Mouse (Mus musculus): ENCODE data around the gene Chd3.
A peak's percentile ranks its signal among the peaks of the same experiment; 100 is the strongest.

The Chd3 gene

DNA sequence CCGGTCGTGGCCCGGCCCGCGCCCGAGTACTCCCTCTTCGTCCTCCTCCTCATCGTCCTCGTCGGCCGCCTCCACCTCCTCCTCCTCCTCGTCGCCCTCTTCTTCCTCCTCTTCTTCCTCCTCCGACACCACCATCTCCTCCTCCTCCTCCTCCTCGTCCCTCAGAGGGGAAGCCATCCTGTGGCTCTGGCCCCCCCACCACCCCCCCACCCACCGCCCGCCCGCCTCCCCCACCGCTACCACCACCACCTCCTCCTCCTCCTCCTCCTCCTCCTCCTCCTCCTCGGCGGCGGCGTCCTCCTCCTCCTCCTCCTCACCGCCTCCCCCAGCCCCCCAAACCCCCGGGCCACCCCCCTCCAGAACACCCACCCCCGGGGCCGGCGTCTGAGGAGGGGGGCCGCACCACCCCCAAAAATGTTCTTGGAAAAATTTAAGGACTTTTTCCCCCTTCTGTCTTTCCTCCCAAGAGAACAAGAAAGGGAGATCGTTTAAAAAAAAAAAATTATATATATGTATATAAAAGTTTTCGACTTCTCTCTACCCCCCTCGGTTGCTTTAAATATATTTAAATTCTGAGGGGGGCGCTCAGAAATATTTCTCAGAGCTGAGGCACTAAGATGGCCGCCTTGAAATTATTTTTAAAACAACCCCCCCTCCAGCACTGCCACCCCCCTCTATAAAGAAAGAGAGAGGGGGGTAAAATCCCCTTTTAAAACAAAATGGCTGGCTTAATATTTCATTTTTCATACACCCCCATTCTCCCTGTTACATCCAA is at the start of gene Chd3:
Gene Chd3, minus strand, starts transcription at position 192 of the 775 bp plus-strand sequence.
- DNase-seq (ENCODE audit: low spot score): peak; percentile 47

DNA sequence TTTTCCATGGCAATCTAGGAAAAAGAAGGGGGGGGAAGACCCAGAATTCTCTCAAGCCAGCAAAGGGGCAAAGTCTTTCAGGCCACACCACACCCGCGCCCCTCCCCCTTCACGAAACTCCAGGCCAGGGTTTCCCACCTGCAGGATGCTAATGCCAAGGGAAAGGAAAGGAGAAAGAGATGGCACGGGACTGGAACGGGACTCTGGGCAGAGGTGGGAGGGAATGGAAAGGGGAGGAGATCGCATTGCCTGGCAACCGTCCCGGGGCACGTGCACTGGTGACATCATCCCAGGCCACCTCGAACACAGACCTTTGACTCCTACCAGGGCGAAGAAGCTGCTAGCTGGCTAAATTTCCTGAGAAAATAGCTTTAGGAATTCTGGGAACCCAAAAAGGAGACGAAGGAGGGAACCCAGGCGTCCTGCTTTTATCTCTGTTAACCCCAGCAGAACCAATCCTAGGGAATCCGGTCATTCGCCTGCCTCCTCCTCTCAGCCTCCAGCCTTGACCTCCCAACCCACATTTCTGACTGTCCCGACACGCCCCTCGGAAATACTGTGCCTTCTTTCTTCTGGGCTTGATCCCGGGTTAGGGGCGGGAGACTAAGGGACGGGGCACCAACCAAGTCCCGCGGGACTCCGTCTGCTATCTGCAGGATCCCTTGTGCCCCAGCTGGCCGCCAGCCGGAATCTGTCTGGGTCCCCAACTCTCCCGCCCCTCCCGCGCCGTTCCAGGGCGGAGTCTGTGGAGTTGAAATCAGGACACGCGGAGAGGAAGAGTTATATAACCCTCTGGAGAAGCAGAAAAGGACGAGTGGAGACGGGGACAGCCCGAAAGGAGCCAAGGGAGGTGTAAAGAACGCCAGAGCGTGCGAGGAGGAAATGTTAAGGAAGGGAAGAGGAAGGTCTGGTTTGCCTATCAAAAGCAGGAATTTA is 48.5 kb upstream of the Chd3 start:
- DNase-seq (ENCODE audit: low spot score): peak; percentile 98

DNA sequence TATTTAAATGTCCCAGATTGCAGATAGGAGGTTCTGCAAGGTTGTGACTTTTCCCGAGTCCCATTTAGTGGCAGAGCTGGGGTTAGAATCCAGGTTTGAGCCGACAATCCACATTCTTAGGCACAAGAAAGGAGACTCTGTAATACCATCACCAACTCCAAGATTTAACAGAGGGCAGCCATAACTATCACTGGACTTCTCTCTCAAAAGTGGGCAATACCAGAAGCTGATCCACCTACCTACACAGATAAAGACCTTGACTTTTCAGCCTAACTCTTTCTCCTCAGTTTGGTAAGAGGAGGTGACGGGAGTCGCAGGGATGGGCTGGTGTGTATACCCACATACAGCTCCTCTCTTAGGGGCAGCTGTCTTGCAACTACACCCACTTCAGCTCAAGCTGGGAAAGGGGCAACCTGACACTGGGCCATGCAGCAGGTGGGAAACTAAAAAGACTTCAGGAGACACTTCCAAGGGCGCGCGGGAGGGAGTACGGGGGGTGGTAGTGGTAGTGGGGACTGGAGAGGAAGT is 47.8 kb upstream of the Chd3 start:
- no peak for DNase-seq (ENCODE audit: low spot score)

DNA sequence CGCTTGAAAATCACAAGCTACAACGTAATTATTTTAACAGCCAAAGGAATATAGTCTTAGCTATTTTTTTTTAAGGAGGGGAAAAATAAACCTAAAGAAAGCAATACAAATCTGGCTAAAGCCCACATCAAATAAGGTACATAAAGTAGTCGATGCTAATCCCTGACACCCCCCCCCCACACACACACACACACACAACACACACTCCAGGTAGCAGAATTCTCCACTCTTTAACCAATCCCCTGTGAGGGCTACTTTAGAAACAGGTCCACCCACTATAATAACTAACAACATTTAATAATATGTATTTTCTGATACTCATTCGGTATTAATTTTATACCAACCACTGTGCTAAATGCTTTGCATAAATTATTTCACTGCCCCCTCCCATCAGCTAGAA is 47.3 kb upstream of the Chd3 start:
- no peak for DNase-seq (ENCODE audit: low spot score)

DNA sequence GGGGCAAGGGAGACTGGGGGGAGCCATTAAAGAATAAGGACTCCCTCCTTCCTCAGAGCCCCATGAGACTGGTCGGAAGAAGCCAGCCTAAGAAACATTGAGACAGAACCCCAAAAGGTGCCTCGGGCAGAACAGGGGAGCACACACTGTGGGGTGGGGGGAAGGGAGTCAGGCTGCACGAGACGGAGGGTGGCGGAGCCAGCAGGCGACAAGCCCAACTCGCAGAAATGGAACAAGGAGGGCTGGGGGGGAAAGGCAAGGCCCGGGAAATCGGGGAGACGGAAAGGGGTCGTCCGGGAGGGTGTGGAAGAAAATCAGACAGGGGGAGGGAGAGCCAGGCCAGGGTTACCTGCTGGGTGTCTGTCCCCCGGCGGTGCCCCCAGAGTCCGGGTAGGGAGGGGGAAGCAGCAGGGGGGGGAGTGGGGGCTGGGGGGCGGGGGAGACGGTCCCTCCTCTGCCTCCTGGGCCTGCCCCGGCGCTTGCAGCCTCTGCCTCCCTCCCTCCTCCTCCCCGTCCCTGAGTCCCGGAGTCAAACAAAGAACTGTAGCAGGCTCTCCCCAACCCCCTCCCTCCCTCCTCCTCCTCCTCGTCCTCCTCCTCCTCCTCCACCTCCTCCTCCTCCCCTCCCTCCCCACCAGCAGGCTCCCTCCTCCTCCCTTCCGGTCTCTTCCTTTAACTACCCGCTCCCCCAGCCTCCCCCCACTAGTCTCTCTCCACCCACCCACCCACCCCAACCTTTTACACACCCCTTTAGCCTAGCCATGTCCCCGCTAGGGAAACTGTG is 46.7 kb upstream of the Chd3 start:
- peak; percentile 91 for DNase-seq (ENCODE audit: low spot score)

DNA sequence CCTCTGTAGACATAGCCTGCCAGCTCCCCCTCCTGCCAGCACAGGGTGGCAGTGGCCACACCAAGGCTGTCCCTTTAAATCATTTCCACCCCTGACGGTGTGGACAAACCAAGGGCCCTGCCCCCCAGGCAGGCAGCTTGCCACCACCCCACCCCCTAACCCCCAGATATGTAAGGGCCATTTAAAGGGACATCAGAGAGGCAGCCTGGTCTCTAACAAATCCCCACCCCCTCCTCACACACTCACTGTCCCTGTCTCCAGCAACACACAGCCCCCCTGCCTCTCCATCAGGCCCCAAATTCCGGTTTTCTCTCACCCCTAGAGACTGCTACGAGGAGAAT is 46.1 kb upstream of the Chd3 start:
- DNase-seq (ENCODE audit: low spot score): peak; percentile 66

DNA sequence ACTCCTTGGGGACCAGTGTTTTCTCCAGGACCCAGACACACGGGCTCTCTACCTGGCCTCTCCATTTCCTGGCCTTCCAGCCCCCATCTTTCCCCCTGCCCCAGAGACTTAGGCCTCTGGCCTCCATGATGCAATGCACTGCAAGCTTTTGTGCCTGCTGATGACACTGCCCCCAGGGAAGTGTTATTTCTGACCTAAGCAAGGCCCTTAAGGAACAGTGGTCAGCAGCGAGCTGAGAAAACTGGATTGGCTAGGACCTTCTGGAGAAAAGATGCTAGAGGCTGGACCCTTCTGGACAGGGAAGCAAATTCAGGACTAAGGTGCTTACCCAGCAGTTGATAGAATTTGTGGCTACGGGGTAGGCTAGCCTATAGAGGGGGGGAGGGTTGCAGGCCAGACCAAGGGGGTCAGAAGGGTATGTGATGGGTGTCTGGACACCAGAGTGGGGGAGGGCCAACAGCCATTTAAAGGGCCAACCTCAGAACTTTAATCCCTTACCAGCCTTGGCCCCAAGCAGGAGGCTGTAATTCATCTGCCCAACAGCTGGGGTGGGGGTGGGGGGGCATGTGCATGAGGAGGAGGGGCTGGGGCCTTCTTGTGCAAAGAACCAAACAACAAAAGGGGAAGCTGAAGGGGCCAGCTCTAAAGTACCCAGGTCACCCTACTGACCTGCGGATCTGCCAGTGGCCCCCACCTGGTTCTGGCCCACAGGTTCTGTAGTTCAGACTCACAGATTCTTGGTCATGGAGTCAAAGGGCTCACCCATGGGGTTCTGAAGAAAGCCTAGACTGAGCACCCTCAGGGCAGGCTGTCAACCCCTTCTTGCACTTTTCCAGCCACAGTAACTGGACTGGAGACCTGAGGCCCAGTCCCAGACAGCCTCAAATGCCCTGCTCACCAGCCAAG is 45.5 kb upstream of the Chd3 start:
- DNase-seq (ENCODE audit: low spot score): peak; percentile 66

DNA sequence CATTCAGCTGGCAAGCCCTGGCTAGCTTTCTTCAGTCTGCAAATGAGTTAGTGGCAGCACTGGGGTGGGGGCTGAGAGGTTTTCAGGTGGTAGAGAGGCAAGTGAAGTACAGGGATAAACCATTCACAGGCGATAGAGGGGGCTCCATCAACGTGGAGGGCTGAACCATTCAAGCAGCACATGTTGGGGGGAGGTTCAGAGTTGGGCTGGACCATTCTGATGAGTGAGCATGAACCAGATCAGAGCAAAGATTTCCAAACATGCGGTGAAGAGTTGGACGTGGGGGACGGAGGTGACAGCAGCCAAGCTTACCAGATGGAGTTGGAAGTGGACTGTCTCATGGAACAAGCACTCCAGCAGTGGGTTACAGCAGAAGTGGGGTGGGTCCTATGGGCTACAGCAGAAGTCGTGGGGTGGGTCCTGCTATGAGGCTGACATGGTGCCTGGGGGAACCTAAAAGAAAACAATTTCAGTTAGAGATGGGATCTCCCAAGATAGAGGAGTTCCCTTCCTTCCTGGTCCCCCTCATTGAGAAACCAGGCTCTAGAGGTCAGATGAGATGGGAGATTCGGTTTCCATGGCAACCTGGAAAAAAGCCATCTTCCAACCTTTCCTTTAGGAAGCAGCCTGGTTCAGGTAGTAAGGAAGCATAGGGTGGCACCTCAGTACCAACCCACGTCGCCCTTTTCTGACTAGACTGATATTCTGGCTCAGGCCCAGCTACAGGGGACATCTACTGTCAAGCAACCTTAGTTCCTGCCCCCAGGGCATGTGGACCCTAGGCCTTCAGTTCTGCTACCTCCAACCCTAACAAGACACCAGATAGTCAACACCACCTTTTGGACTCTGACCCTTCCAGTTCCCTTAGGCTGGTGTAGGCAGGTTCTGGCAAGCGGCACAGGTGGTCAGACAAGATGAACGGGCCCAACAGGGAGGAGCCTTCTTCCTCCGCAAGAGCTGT is 44.3 kb upstream of the Chd3 start, which contains the start of gene Kdm6b:
Gene Kdm6b, minus strand, starts transcription at position 455 of the 961 bp plus-strand sequence.
- peak; percentile 84 for DNase-seq (ENCODE audit: low spot score)

DNA sequence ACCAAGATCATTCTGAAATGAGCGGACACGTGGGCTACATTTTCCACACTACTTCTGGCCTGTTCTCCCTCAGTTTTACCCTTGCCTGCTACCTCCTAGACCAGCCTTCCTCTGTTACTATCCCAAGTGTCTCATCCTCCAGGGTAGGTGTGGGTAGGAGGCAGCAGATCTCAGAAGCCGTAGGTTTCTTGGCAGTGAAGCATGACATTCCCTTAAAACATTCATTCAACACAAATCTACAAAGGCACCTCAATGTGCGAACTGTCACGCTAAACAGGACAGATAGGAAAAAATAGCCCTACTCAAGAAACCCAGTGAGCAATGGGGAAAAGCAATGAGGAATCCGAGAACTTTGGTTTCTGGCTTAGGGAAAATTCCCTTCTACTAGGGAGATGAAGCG is 43.3 kb upstream of the Chd3 start:
- DNase-seq (ENCODE audit: low spot score): no peak

DNA sequence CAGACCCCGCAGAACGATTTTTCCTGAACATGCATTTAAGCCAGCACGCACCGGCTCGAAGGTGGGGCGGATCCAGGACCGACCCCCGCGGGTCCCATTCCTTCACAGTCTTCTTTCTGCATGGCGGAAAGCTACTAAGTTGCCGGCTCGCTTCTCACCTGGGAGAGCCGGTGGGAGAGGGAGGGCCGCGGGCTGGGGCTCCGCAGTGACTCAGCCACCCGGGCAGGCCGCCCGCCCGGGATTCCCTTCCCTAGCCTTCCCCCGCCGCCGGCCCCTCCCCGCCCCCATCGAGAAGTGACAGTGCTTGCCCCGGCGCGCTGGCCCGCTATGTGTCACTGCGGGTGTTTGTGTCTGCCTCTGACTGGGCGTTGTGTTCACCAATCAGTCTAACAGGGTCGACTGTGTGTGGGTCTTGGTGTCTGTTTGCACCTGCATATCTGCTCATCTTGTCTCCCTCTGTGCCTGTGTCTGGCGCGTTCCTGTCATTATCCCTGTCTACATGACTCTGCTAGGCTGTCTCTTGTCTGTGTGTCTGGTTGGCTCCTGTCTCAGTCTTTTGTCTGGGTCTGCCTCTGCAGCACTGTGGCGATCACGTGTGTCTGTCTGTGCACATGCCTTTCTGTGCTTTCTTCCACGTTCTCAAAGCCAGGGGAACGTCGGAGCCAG is 42.5 kb upstream of the Chd3 start:
- peak; percentile 82 for DNase-seq (ENCODE audit: low spot score)

DNA sequence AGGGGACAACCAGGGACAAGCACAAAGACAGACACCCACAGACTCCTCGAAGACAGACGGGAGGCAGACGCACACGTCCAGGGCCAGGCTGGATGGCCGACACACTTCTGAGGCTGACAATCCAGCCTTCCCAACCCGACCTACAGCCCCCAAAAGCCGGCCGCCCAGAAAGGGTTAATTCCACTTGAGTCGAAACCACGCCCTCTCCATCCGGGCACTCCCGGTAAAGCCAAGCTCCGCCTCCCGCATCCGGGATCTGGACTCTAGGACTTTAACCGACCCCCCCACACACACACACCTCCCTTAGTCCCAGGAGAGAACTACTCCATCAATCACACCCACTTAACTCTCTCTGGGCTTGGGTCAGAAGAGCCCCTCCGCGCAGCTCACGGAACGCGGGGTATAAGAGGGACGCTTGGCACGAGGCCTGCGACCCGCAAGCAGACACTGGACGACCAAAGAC is 41.9 kb upstream of the Chd3 start:
- peak; percentile 96 for DNase-seq (ENCODE audit: low spot score)

DNA sequence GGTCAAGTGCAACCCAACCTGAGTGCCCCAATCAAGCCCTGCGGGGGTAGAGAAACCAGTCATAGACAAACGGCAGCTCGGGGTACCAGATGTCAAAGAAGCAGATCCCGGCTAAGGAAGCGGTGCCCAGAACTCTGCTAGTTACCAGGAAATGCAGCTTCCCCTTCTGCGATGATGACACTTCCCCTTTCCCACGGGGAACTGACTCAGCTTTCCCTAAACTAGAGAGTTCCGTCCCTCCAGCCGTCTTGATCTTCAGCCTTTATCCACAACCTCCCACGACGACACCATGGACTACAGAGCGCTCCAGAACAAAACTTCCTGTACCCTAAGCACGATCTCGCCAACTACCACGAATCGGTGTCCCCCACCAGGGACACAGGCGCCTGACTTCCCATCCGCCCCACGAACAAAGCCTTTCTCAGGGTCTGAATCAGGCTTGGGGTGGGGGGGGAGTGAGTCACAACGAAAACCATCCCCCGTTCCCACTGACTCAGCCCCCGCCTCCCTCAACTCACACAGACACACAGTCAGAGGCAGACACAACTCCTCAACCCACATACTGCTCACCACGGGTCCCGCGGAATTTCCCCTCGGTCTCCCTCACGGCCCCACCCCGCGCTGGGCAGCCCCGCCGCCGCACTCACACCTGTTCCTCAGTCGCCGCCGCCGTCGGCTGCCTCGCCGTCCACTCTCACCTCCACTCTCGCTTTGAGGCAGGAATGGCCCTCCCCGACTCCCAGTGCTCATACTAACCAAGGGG is 41.3 kb upstream of the Chd3 start:
- no peak for DNase-seq (ENCODE audit: low spot score)

DNA sequence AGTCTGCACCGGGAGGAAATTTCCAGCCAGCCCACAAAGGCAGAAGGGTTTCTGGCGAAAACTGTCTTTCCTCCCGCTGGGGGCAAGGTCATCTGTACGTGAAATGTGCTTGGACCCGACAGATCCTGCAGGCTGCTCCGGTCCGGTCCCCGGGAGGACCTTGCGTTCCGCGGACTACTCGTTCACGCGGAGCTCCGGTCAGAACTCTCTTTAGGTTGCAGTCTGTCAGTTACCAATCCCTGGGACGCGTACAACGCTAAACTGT is 40.8 kb upstream of the Chd3 start:
- no peak for DNase-seq (ENCODE audit: low spot score)

DNA sequence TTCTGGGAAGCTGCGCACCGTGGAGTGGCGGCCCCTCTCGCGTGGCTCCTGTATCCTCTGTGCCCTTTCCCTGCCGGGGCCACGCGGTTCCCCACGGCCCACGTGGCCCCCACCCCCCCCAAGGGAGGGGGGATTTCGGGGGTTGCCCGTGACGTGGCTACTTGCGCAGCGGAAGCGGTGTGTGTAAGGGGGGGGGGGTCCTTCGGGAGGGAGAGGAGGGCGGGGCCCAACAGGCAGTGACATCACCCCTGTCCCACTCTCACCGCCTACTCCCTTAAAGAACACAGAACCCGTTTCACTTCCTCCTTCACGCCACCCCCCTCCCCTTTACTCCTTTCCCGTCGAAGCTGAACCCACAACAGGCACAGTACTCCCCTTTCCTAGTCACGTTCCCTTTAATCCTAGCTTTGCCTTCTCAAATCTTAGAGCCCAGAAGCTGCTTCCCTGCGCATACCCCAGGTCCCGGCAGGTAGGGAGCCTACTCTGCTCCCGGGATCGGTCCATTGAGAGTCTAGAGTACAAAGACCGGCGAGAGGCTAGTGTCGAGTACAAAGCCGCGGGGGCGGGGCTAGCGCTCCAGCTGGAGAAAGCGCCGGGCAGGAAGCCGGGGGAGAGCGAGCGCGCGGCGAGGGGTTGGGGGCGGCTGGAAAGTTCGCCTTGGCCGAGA is 40.3 kb upstream of the Chd3 start:
- DNase-seq (ENCODE audit: low spot score): peak; percentile 94

DNA sequence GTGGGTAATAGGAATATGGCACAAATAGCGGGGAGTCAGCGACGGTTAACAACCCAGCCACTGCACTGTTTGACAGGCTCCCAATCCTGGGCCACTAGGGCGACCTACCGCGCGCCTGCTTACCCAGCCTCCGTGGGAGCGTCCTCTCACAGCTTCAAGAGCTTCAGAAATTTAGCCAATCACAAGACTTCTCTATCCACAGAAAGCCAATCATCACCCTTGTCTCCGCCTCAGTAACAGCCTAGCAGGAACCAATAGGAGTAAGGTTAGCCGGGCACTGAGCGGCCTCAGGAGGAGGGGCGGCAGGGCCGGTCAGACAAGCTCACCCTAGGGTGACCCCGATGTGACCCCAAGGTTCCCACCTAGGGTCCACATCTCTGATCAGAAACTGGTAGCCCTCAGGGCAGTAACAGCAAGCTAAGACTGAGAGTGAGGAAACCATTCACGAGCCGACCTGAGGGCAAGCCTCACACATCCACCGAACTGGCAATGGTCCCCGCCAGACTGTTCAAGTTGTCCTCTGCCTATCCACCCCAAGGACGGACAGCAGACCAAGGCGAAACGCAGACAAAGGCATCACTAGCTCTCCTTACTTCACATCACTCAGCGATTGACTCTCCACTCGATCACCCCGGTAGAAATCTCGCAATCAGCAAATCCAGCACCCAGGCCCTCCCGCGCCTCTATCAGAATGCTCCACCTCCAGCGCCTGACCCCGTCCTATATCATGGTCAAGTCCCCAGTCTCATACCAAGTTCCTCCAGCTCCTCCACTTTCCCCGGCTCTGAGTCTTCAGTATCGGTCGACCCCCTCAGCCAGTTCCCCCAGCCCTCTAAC is 39.6 kb upstream of the Chd3 start:
- DNase-seq (ENCODE audit: low spot score): peak; percentile 91

DNA sequence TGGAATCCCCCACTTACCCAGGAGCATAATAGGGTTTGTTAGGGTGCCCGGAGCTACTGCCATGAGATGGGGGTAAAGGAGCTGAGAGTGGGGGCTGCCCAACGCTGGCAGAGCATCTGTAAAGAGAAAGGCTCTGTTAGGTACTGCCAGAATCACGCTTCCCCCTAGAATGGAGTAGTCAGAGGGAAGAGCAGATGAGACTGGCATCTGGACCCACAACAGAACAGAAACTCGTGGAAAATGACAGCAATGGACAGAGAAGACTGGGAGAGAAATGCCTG is 38.5 kb upstream of the Chd3 start:
- DNase-seq (ENCODE audit: low spot score): no peak

Measured in yolk sac, embryonic 10.5 days (tissue).